Mouse (Mus musculus) v-Abl transformed pro-B cells (cell line): ENCODE measurements around the gene Mrps7.

ENCODE experiments used
- in situ Hi-C, 2 experiments: fragments of 400-800 bp; cut with MboI; formaldehyde crosslinking; loops; one replicate each; pipeline ENCODE4 v1.15.1; 2025; ENCODE audit not compliant: unreplicated experiment in 2 of 2

Mrps7 gene

DNA sequence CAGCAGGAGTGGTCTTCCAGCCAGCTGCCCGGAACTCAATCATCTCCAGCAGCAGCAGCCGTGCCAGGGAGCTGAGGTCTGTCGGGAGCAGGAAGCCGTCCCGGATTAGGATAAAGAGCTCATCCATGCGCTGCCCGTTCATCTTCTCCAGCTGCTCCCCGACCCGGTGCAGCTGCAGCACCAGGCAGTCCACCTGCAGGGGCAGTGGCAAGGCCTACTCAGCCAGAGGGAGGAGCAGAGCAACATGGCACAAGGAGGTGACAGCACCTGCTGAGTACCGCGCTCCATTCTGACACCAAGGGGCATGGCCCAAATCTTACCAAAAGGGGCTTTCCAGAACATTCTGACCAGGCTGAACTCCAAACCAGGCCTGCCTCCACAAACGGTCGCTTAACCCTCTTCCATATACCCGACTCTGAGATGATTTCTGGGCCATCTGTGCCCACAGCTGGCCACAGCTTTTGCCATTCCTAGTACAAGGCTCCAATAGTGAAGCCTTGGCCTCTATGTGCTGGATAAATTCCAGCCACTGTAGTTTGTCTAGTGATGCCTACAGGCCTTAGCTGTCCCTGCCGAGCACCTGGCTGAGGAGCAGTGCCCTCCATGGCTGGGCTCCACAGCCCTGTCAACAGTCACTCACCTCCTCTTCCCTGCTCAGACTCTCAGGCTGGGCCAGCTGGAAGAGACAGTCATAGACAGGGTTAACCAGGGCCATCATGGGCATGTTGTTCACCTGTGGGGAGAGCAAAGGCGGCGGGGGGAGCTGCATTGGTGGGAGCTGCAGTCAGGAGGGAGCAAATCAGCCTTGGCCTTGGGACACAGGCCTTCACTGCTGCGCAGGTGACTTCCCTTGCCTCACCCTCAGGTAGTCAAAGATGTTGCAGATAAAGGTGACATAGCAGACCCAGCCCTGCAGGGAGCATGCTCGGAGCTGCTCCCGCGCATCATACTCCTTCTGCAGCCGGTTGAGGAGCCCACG is 5.0 kb downstream of the Mrps7 start:
- in situ Hi-C loops = no loop called here

DNA sequence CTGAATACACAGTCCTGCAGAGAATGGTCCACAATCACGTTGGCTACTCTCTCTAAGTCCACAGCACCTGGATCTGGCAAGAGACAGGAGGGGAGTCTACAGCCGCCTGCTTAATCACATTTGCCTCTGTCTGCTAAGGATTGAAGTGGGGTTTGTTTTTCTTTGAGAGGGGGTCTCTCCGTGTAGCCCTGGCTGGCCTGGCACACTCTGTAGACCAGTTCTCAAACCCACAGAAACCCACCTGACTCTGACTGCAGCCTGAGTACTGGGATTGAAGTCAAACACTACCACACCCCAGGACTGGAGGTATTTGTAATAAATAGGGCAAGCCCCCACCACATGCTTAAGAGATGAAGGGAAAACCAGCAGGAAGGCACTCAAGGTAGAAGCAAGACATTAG is 5.9 kb downstream of the Mrps7 start:
- in situ Hi-C loops = no loop called here

- in situ Hi-C loops = loop anchor here (5.0 to 10.0 kb wide), 5 partner anchors 49 to 256 kb away; partner anchors contain the start of genes Caskin2 (in 1 of the 2), Nup85 (in 1 of the 2) and Tsen54 (in 1 of the 2)
Measured at GRCm38 (mm10) chr11:115611173-115611572, 7.4 kb downstream of the Mrps7 start.

DNA sequence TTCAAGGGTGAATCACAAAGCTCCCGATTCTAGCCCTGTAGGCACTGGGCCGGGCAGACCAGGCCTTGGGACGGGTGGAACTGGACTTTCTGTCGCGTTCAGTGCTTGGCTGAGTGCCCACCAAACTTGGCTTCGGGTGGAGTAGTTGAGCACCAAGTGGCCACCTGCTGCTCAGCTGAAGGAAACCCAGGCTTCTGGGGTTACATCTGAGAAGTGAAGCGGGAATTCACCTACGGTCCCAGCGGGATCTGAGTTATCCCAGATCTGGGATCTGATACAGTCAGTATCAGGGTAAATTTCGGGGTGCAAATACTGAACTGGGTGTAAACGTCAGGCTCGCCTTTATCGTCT is 8.3 kb downstream of the Mrps7 start:
- in situ Hi-C loops = loop anchor here (5.0 to 10.0 kb wide), 5 partner anchors 50 to 257 kb away; partner anchors contain the start of genes Caskin2 (in 1 of the 2), Nup85 (in 1 of the 2) and Tsen54 (in 1 of the 2)

GRCm38 (mm10) chr11:115612410-115613137 is 8.8 kb downstream of the Mrps7 start, which contains the start of gene Mif4gd:
Gene Mif4gd (minus strand): TSS chr11:115612969.
- in situ Hi-C loops = loop anchor here (5.0 to 10.0 kb wide), 5 partner anchors 50 to 258 kb away; partner anchors contain the start of genes Caskin2 (in 1 of the 2), Nup85 (in 1 of the 2) and Tsen54 (in 1 of the 2)

DNA sequence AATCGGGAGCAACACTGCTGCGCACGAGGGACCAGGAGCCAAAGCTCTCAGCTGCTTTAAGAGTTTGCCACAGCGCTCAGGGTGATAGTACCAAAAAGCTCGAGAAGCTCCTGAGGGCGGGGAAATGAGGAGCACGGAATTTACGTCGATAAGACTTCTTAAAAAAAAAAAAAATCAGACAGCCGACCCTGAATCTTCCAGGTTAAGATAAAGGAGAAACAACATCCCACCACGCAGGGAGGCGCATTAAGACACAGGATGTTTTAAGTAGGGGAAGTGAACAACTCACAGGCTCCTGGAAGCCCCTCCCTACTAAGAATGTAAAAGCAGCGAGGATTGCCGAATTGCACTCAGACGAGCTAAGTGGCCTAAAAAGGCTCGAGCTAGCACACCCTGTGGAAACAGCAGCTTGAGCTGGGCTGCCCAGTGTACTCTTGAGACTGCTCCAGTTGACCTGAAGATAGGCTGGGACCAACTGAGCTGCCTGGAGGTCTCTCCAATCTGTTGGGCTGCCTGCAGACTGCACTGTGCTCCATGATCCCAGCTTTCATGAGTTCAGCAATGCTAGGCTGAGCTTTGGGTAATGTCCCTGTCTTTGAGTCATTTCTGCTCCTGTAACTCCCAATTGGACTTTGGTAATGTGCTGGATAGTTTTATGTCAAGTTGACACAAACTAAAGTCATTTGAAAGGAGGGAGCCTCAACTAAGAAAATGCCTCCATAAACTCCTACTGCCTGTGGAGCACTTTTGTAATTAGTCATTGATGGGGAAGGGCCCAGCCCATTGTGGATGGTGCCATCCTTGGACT is 9.6 kb downstream of the Mrps7 start:
- in situ Hi-C loops = loop anchor here (5.0 to 10.0 kb wide), 5 partner anchors 51 to 259 kb away; partner anchors contain the start of genes Caskin2 (in 1 of the 2), Nup85 (in 1 of the 2) and Tsen54 (in 1 of the 2)

- in situ Hi-C loops = loop anchor here (5.0 to 10.0 kb wide), 5 partner anchors 52 to 260 kb away; partner anchors contain the start of genes Caskin2 (in 1 of the 2), Nup85 (in 1 of the 2) and Tsen54 (in 1 of the 2)
Measured at GRCm38 (mm10) chr11:115614346-115615107, 10.8 kb downstream of the Mrps7 start.

GRCm38 (mm10) chr11:115615108-115615825 is 11.5 kb downstream of the Mrps7 start:
- in situ Hi-C loops = loop anchor here (10.0 kb wide), 2 partner anchors 200 to 260 kb away; partner anchors contain the start of genes Caskin2 (in 1 of the 2) and Tsen54 (in 1 of the 2)

- in situ Hi-C loops = loop anchor here (10.0 kb wide), 2 partner anchors 199 to 261 kb away; partner anchors contain the start of genes Caskin2 (in 1 of the 2) and Tsen54 (in 1 of the 2)
Measured at GRCm38 (mm10) chr11:115615875-115616274, 12.2 kb downstream of the Mrps7 start.

GRCm38 (mm10) chr11:115616371-115616770 is 12.6 kb downstream of the Mrps7 start:
- in situ Hi-C loops = loop anchor here (10.0 kb wide), 2 partner anchors 198 to 262 kb away; partner anchors contain the start of genes Caskin2 (in 1 of the 2) and Tsen54 (in 1 of the 2)

DNA sequence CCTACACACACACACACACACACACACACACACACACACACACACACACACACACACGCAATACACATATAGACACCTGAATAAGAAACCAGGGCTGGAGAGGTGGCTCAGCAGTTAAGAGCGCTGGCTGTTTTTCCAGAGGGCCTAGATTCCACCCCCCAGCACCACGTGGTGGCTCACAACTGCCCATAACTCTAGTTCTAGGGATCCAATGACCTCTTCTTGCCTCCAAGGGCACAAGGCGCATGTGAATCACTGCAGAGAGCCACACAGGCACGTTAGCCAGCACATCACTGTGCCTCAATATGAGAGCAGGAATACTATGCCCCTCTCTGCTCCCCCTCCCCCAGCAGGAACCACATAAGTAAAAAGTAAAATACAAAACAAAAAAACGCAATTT is 13.2 kb downstream of the Mrps7 start:
- in situ Hi-C loops = loop anchor here (10.0 kb wide), 2 partner anchors 198 to 262 kb away; partner anchors contain the start of genes Caskin2 (in 1 of the 2) and Tsen54 (in 1 of the 2)

- in situ Hi-C loops = loop anchor here (10.0 kb wide), 2 partner anchors 197 to 263 kb away; partner anchors contain the start of genes Caskin2 (in 1 of the 2) and Tsen54 (in 1 of the 2)
Measured at GRCm38 (mm10) chr11:115618001-115618400, 14.3 kb downstream of the Mrps7 start.

DNA sequence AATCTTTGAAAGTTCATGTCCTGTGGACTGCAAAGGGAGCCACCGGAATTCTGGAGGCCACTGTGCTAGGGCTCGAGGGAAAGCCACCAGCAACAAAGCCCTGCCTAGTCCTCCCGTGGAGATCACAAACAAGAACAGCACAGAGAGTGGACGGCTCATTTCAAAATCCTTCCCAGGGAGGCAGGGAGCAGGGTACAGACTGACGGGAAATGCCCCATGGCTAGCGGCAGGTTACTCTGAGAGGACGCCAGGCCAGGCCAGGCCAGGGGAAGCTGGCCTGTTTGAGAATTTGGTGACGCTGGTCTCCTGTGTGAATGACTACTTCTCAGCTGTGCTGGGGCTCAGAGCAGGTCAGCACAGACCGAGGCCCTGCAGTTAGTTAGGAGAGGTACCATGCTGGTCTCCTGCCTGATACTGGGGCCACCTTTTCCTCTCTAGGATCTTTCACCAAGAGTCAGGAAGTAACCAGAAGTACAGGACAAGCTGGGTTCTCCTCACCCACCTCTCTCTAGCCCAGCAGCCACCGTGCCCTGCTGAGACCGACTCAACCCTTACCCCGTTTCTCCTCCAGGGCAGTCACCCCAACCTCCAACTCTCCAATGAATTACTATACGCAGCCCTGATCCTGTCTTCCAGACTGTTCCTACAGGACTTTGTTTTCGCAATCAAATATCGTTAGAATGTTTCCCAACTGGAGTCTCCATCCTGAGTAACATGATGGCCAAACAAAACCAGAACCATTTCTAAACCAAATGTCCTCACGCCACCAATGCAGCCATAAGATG is 15.2 kb downstream of the Mrps7 start:
- in situ Hi-C loops = loop anchor here (10.0 kb wide), 2 partner anchors 196 to 264 kb away; partner anchors contain the start of genes Caskin2 (in 1 of the 2) and Tsen54 (in 1 of the 2)

GRCm38 (mm10) chr11:115619949-115620348 is 16.2 kb downstream of the Mrps7 start:
- in situ Hi-C loops = loop anchor here (10.0 kb wide), 2 partner anchors 195 to 265 kb away; partner anchors contain the start of genes Caskin2 (in 1 of the 2) and Tsen54 (in 1 of the 2)

GRCm38 (mm10) chr11:115623487-115624070 is 19.9 kb downstream of the Mrps7 start:
- in situ Hi-C loops = no loop called here

DNA sequence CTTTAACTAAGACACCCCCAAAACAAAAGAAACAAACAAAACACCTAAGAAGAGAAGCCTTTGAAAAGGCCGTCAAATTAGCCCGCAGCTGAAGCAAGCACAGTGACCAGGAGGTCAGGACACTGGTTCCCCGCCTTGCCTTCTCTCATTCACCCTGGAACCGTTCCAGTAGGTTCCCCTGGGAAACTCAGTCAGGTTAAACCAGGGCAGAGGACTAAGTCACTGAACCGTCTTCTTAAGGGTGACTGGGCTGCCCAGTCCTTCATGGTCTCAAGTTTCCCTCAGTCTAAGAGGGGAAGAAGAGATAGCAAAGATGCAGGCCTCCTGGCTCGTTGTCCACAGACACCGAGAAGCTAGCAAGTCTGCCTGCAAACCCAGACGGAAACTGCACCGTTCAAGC is 22.2 kb downstream of the Mrps7 start:
- in situ Hi-C loops = no loop called here
